Mouse (Mus musculus): ENCODE measurements around the gene Vmn1r163. TPM values are rescaled to one million over a fixed set of nuclear protein-coding genes. Genes with fewer than 3 reads are reported as not detected.

Gene Vmn1r163
- polyA plus RNA-seq (2014; fragmentation: Illumina TruSeq; extraction: RNeasy Lipid Tissue Mini Kit (QIAGEN cat#74804); ENCODE audit: low read depth, low replicate concordance): not detected

DNA sequence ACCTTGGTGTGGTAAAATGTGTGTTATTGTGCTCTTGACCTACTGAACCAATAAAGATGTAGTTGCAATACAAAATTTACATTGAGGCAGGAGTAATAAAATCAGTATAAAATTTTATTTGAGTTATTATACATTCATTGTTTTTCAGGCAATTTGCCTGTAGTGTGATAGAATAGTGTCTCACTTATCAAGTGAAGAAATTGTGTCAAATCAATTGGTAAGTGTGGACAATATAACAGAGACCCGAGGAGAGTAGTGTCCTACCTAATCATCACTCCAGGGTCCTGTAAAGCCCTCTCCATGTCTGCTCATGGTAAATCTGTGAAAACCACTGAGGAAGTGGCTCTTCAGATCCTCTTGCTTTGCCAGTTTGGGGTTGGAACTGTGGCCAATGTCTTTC, at the start of gene Vmn1r163:
Vmn1r163 (plus strand) TSS at position 301 of the 400 bp plus-strand sequence.

DNA sequence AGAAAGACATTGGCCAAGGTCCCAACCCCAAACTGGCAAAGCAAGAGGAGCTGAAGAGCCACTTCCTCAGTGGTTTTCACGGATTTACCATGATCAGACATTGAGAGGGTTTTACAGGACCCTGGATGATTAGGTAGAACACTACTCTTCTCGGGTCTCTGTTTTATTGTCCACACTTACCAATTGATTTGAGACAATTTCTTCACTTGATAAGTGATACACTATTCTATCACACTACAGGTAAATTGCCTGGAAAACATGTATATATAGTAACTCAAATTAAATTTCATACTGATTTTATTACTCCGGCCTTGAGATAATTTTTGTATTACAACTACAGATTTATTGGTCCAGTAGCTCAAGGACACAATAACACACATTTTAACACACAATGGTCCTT, 35.5 kb upstream of the Vmn1r163 start, which contains the start of gene Gm4216:
Gm4216 (minus strand) TSS at position 101 of the 400 bp plus-strand sequence.

GRCm38 (mm10) chr7:23067356-23067755, 12.0 kb downstream of the Vmn1r163 start, which contains the start of gene Gm8720:
Gene Gm8720, minus strand, starts transcription at chr7:23067456.

Other genes starting within 250 kb of the Vmn1r163 start
- not detected for gene Vmn1r159, start 211.9 kb upstream of the Vmn1r163 start, polyA plus RNA-seq (2014; fragmentation: Illumina TruSeq; extraction: RNeasy Lipid Tissue Mini Kit (QIAGEN cat#74804); ENCODE audit: low read depth, low replicate concordance)
- gene Vmn1r160, start 184.3 kb upstream of the Vmn1r163 start, polyA plus RNA-seq (2014; fragmentation: Illumina TruSeq; extraction: RNeasy Lipid Tissue Mini Kit (QIAGEN cat#74804); ENCODE audit: low read depth, low replicate concordance): not detected
- not detected for gene Gm4214, start 70.9 kb upstream of the Vmn1r163 start, polyA plus RNA-seq (2014; fragmentation: Illumina TruSeq; extraction: RNeasy Lipid Tissue Mini Kit (QIAGEN cat#74804); ENCODE audit: low read depth, low replicate concordance)
- gene Gm4216, start 35.6 kb upstream of the Vmn1r163 start, polyA plus RNA-seq (2014; fragmentation: Illumina TruSeq; extraction: RNeasy Lipid Tissue Mini Kit (QIAGEN cat#74804); ENCODE audit: low read depth, low replicate concordance): not detected
- not detected for gene Gm8720, start 11.9 kb downstream of the Vmn1r163 start, polyA plus RNA-seq (2014; fragmentation: Illumina TruSeq; extraction: RNeasy Lipid Tissue Mini Kit (QIAGEN cat#74804); ENCODE audit: low read depth, low replicate concordance)
- gene Gm10662, start 88.9 kb downstream of the Vmn1r163 start, polyA plus RNA-seq (2014; fragmentation: Illumina TruSeq; extraction: RNeasy Lipid Tissue Mini Kit (QIAGEN cat#74804); ENCODE audit: low read depth, low replicate concordance): not detected
- gene Vmn1r165, start 161.8 kb downstream of the Vmn1r163 start, polyA plus RNA-seq (2014; fragmentation: Illumina TruSeq; extraction: RNeasy Lipid Tissue Mini Kit (QIAGEN cat#74804); ENCODE audit: low read depth, low replicate concordance): not detected
- not detected for gene Vmn1r166, start 196.1 kb downstream of the Vmn1r163 start, polyA plus RNA-seq (2014; fragmentation: Illumina TruSeq; extraction: RNeasy Lipid Tissue Mini Kit (QIAGEN cat#74804); ENCODE audit: low read depth, low replicate concordance)
- gene Gm6902, start 223.4 kb downstream of the Vmn1r163 start, polyA plus RNA-seq (2014; fragmentation: Illumina TruSeq; extraction: RNeasy Lipid Tissue Mini Kit (QIAGEN cat#74804); ENCODE audit: low read depth, low replicate concordance): not detected
- not detected for gene Nlrp4e, start 245.7 kb downstream of the Vmn1r163 start, polyA plus RNA-seq (2014; fragmentation: Illumina TruSeq; extraction: RNeasy Lipid Tissue Mini Kit (QIAGEN cat#74804); ENCODE audit: low read depth, low replicate concordance)

Measured in liver, adult 10 weeks (tissue).